Mouse (Mus musculus): ENCODE measurements around the gene Slc17a7.
"Not testable (repeated sequence)": the region's sequence is repeated elsewhere in the genome, so short reads cannot be mapped to it uniquely, and the experiment has no call there.

The Slc17a7 gene

GRCm38 (mm10) chr7:45133446-45134159 lies 30.1 kb upstream of the Slc17a7 start:
- no peak for DNase-seq

- DNase-seq: peak; percentile 40 to 64
Observed at GRCm38 (mm10) chr7:45134544-45135026, 29.2 kb upstream of the Slc17a7 start.

- DNase-seq: no peak
Observed at GRCm38 (mm10) chr7:45135370-45135769, 28.4 kb upstream of the Slc17a7 start.

- DNase-seq: peak; percentile 91
Observed at GRCm38 (mm10) chr7:45135993-45136567, 27.7 kb upstream of the Slc17a7 start, which contains the start of the genes Gm45713 and Flt3l. TSS of gene Gm45713 (minus strand) at chr7:45136231. TSS of gene Flt3l (minus strand) at chr7:45136432.

GRCm38 (mm10) chr7:45137171-45138006 lies 26.4 kb upstream of the Slc17a7 start:
- peak; percentile 40 to 59 for DNase-seq

GRCm38 (mm10) chr7:45138403-45138802 lies 25.3 kb upstream of the Slc17a7 start:
- no peak for DNase-seq

GRCm38 (mm10) chr7:45139904-45140723 lies 23.6 kb upstream of the Slc17a7 start:
- no peak for DNase-seq

GRCm38 (mm10) chr7:45141319-45141718 lies 22.4 kb upstream of the Slc17a7 start:
- peak; percentile 39 to 69 for DNase-seq

- no peak for DNase-seq
Observed at GRCm38 (mm10) chr7:45141914-45142313, 21.8 kb upstream of the Slc17a7 start.

- no peak for DNase-seq
Observed at GRCm38 (mm10) chr7:45144368-45145174, 19.2 kb upstream of the Slc17a7 start.

GRCm38 (mm10) chr7:45145460-45145859 lies 18.3 kb upstream of the Slc17a7 start:
- no peak for DNase-seq

GRCm38 (mm10) chr7:45147267-45147666 lies 16.5 kb upstream of the Slc17a7 start:
- no peak for DNase-seq

GRCm38 (mm10) chr7:45147899-45148298 lies 15.8 kb upstream of the Slc17a7 start:
- DNase-seq: no peak

- DNase-seq: no peak
Observed at GRCm38 (mm10) chr7:45148534-45149098, 15.1 kb upstream of the Slc17a7 start.

- DNase-seq: no peak
Observed at GRCm38 (mm10) chr7:45149545-45149944, 14.2 kb upstream of the Slc17a7 start.

GRCm38 (mm10) chr7:45150321-45150720 lies 13.4 kb upstream of the Slc17a7 start:
- DNase-seq: no peak

GRCm38 (mm10) chr7:45151303-45151702 lies 12.4 kb upstream of the Slc17a7 start:
- no peak for DNase-seq

- DNase-seq: not testable (repeated sequence)
Observed at GRCm38 (mm10) chr7:45153052-45153451, 10.7 kb upstream of the Slc17a7 start.

GRCm38 (mm10) chr7:45153586-45153985 lies 10.2 kb upstream of the Slc17a7 start:
- DNase-seq: no peak

GRCm38 (mm10) chr7:45154096-45154992 lies 9.4 kb upstream of the Slc17a7 start, which contains the start of the genes Pih1d1 and Aldh16a1:
TSS of gene Pih1d1 (plus strand) at chr7:45154303.
TSS of gene Aldh16a1 (minus strand) at chr7:45154584.
- peak; percentile 97 to 98 for DNase-seq
